Mouse (Mus musculus) urinary bladder, postnatal 25 days (tissue): ENCODE measurements around the gene Tmco5.

Experiments used
- DNase-seq: peaks from one replicate; pipeline ENCODE4 v3.0.0; 2022; ENCODE audit warnings: low spot score

Gene Tmco5

DNA sequence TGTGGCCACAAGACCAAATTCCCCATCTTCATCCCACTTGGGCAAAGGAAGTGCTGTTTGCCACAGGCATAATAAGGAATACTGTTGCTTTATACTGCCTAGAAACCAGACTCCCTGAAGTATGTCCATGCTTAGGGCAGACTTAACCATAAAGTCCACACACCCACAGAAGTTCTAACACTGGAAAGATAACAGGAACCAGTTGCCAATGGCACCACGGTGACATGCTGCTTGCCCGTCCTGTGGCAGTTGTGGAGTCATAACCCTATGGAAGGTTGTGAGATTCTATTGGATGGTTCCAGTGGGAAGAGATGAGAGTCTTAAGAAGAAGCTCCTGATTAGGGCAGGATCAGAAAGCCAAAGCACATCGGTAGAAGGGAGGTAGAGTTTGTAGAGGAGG, at the start of gene Tmco5:
TSS of gene Tmco5 (plus strand) at position 301 of the 400 bp plus-strand sequence.
- no peak for DNase-seq

DNA sequence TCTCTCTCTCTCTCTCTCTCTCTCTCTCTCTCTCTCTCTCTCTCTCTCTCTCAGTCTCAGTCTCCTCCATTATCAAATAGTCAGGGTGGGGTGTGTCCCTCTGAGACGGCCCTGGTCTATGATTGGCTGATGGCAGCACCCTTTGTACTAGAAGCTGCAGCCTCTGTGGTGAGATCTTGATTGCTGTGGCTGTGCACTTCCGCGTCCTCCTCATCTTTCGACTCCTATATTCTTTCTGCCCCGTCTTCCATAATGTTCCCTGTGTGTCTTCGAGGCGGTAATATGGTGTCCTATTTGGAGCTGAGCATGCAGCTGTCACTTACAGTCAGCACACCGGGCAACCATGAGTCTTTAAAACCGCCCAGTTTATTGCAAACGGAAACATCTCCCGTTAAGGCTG, 46.6 kb upstream of the Tmco5 start:
- no peak for DNase-seq

GRCm38 (mm10) chr2:116837829-116838228, 40.7 kb upstream of the Tmco5 start:
- DNase-seq, result no peak

DNA sequence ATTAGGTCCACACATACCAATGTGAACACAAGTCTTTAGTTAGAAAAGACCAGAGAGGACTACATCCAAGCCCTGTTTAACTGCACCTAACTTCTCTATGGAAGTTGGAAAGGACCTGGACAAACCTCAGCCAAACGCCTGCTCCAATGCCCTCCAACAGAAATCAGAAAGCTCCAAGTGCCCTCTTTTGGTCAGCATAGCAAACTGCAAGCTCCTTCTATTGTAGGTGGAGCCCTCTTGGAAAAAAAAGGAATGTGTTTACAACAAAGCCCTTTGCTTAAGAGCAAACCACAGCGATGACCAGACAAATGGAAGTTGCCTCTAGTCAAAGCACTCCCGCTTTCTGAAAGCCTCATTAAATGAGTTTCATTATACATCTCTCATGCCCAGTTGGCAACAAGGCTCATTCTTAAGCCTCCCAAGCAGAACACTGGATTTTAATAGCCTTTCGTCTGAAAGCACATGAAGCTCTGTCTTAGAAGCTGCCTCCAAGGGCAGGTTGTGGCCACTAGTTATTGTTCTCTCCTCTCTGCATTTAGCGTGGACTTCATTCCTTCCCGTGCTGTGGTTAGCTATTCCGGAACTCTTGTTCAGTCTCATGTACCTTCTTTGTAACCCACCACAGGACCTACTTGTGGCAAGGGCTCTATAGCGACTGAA, 39.8 kb upstream of the Tmco5 start:
- no peak for DNase-seq

DNA sequence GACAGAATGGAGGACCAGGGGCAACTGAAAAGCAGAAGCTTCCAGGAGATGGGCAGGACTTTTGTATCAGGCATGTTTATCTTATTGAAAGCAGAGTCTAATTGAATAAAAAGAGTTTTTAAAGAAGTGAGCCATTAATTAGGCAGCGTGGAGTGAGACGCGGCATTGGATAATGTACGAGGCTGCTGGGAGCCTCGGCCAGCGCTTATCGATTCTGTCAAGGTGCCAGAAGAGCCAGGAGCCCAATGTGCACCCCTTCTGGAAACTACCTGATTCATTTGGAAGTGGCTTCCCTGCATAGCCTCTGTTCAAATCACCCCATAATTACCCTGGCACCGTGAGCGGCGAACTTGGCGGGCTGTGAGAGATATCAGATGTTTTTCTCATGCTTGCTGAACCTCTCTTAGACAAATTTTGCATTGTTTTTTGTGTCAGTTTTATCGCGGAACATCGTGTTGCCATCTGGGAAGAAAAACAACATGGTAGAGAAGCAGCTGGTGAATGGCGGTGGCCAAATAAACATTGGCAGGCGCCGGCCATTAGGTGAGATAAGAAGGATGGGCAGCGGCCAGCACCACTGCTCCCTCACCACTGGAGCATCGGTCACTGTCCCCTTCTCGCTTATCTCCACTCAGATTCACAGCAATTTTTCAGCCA, 28.4 kb upstream of the Tmco5 start:
- no peak for DNase-seq

DNA sequence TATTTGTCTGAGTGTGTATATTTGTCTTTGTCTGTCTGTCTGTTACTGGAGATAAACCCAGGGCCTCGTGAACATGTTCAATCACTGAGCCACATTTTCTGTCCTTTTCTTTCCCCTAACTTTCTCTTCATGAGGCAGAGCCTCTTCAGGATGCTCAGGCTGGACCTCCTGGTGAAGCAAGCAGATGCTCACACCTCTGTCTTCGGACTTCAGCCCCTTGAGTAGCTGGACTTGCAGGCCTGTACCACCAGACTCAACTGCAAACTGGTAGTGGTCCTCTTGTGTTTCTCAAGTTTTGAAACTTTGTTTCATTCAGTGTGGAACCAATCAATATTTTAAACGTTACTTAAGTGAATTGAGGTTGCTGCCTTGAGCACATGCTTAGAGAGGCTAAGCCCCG, 27.1 kb upstream of the Tmco5 start:
- DNase-seq, result no peak

DNA sequence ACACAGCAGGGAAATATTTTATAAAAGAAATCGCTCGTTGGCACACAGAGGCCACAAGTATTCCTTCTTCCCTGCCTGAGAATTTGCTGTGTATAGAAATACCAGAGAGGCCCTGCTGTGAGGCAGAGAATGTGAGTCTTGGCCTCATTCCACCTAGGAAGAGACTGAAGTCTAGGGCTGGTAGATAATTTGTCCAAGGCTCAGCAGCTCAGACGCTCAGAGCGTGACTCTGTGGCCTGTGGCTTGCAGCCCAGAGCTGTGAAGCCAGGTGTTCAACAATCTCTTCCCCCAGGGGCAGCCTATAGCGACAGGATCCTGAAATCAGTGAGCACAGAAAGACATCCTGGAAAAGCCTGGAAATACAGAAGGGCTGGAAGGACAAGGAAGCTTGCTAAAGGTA, 26.2 kb upstream of the Tmco5 start:
- DNase-seq, result no peak

DNA sequence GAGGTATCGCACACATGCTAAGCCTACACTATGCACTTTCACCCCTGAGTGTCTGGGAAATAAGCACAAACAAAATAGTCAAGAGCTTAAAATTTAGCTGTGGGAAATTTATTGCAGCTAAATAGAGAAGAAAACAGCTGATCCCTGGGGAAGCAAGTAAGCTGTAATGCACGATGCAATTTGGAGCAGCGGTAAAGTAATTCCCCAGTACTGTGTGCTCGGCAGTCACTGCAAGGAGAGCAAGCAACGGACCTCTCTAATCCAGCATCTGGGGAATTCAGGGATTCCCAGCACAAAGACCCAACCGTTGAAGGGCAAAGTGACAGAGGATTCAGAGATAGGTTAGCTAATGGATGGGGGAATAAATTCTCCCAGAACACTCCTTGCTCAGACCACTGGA, 19.8 kb upstream of the Tmco5 start:
- DNase-seq, result no peak

GRCm38 (mm10) chr2:116876955-116877615, 1.4 kb upstream of the Tmco5 start:
- no peak for DNase-seq

DNA sequence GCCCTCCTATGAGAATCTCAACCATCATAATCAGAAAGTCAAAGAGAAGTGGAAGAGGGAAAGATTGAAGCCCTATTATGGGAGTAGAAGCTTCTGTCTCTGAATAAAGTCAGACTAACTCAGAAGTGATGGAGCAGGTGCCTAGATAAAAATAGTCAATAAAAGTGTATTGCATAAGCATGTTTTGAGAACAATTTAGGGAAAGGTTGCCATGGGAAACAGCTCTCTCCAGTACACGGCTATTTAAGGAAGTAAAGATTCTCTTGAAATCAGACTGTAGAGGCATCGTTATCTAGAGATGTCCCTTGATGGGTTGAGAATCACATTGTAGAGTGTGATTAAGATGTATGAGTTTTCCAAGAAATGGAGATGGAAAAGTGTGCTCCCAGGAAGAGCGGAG, 1.2 kb downstream of the Tmco5 start:
- no peak for DNase-seq

GRCm38 (mm10) chr2:116893316-116893987, 15.0 kb downstream of the Tmco5 start:
- DNase-seq, result no peak

DNA sequence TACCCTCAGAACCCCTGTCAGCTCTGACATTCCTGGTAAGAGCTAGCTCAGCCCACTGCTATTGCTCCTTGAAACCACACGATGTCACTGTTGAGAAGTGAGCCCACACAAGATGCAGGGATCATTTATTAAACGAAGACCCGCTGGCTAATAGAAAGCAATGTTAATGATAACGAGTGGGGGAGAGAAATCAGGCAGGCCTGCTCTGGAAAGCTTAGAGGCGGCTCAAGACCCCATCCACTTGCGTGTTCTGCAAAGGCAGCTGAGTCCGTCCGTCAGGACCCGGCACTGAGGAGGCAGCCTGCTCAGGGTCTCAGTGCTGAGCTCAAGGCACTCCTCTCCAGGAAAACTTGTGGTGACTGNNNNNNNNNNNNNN, 15.5 kb downstream of the Tmco5 start:
- DNase-seq, result no peak

GRCm38 (mm10) chr2:116899615-116900272, 21.3 kb downstream of the Tmco5 start:
- DNase-seq, result peak; percentile 88

GRCm38 (mm10) chr2:116900273-116900843, 21.9 kb downstream of the Tmco5 start:
- DNase-seq, result peak; percentile 7

DNA sequence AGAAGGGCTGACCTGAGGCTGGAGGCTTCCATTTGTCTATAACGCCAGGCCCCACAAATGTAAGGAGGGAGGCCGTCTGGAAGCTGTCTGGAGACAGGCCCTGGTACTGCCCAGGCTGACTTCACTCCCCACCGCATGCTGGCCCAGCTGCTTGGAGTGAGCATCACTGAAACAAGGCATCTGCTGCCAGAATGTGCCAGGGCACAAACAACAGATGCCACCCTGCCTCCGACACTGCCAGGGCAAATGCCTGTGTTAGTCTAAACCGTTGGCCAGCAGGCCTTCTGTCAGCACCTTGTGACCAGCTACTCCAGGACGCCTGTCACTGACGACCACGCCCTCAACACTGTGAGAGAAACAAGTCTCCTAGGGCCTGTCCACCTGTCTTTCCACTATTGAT, 29.8 kb downstream of the Tmco5 start:
- no peak for DNase-seq

GRCm38 (mm10) chr2:116912334-116913070, 34.0 kb downstream of the Tmco5 start:
- DNase-seq, result no peak

GRCm38 (mm10) chr2:116913677-116914405, 35.4 kb downstream of the Tmco5 start:
- DNase-seq, result no peak

DNA sequence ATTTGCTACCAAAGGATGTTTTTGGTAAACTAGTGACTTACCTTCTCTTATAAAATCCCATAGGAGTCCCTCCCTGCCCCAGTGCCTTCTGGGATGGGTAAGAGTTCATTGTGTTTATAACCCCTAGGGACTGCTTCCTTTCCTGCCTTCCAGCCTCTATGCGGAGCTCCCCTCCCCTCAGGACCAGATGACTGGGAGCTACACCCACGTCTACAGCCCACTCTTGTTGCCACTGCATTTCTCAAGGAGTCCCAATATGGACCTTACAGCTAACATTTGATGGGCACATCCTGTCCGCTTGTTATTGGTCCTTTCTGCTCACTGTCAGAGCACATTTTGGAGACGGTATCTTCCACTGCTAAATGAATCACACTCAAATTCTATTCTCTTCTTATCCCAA, 36.1 kb downstream of the Tmco5 start:
- DNase-seq, result no peak

GRCm38 (mm10) chr2:116918598-116918997, 40.1 kb downstream of the Tmco5 start:
- no peak for DNase-seq
